ENCODE assay signal across 28 mouse cellular contexts in the genomic region with DNA sequence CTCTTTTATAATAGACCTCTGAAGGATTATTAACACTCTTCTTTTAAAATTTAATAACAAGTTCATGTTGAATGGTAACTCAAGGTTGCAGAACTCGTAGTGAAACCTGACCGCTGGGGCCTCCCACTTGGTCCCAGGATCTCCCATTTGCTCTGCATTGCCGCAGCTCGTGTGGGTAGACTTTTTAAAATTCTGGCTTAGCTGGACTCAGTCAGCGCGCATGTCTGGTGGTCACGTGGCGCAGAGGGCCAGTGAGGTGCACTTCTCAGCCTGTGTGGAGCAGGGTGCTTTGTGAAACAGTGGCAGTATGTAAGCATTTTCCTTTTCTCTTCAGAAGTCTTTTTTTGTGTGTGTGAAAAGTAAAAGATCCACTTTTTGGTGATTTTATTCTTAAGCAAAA. TPM values are rescaled to one million over a fixed set of nuclear protein-coding genes. Genes with fewer than 3 reads are reported as not detected.
A peak's percentile ranks its signal among the peaks of the same experiment; 100 is the strongest.
DNase-seq lines count a peak whose midpoint lies in the region; ATAC-seq and TF ChIP-seq lines count a peak whose summit lies in the region.
"Had no signal": no experiment of that assay in that cellular context is flagged by ENCODE, and none has a peak within 500 bp of the region (broad histone marks: within the 10 kb centered on the region; RNA-seq: fewer than 3 reads in every experiment).

No protein-coding gene starts in this region.

- no peaks in the 10 kb centered on the region for H3K9me3 ChIP-seq in kidney, embryonic 14.5 days (ENCODE audit: control insufficient read depth, low read length)
- H3K9me3 ChIP-seq in intestine, postnatal 0 days (ENCODE audit: control insufficient read depth), result no peaks in the 10 kb centered on the region
- 0 out of 2 replicates have a peak, but pooled peaks cover 4% of the 10 kb centered on the region for H3K9me3 ChIP-seq in forebrain, embryonic 10.5 days
- H3K9me3 ChIP-seq: embryonic facial prominence, embryonic 12.5 days; hindbrain, embryonic 10.5 days; hindbrain, embryonic 15.5 days; liver, embryonic 15.5 days; lung, embryonic 15.5 days; neural tube, embryonic 13.5 days had no signal

- no peak overlapping the region for H3K9ac ChIP-seq in kidney, embryonic 14.5 days (ENCODE audit: low read depth, low read length)
- H3K9ac ChIP-seq in intestine, postnatal 0 days (ENCODE audit: low read depth, low read length), result no peak overlapping the region
- H3K9ac ChIP-seq: embryonic facial prominence, embryonic 12.5 days; hindbrain, embryonic 15.5 days; liver, embryonic 15.5 days; lung, embryonic 15.5 days; midbrain, embryonic 12.5 days; neural tube, embryonic 13.5 days had no signal

- H3K27me3 ChIP-seq in kidney, embryonic 14.5 days (ENCODE audit: control insufficient read depth, insufficient read depth, low read length), result no peaks in the 10 kb centered on the region
- H3K27me3 ChIP-seq in intestine, postnatal 0 days (replicated peaks; ENCODE audit: control insufficient read depth, insufficient read depth, low read length), result no peaks in the 10 kb centered on the region
- no peaks in the 10 kb centered on the region for H3K27me3 ChIP-seq in forebrain, embryonic 10.5 days (ENCODE audit: poor library complexity, severe bottlenecking)
- H3K27me3 ChIP-seq: embryonic facial prominence, embryonic 12.5 days; hindbrain, embryonic 15.5 days; liver, embryonic 15.5 days; lung, embryonic 15.5 days; megakaryocyte, embryonic 14.5 days; midbrain, embryonic 12.5 days; neural tube, embryonic 13.5 days; Patski had no signal

- no peak overlapping the region for H3K27ac ChIP-seq in kidney, embryonic 14.5 days (ENCODE audit: low read depth, low read length)
- peak overlapping the region; percentile 60; the same call in 1 of the 2 replicates for H3K27ac ChIP-seq in intestine, postnatal 0 days (ENCODE audit: low read depth, low read length)
- no peak overlapping the region for H3K27ac ChIP-seq in forebrain, embryonic 10.5 days
- H3K27ac ChIP-seq: embryonic facial prominence, embryonic 12.5 days; hindbrain, embryonic 10.5 days; hindbrain, embryonic 15.5 days; liver, embryonic 15.5 days; lung, embryonic 15.5 days; midbrain, embryonic 12.5 days; neural tube, embryonic 13.5 days; stomach, postnatal 0 days had no signal

- WGBS in kidney, embryonic 14.5 days, result 92% methylated on average over 8 of the region's 8 CpGs
- 87% methylated on average over 8 of the region's 8 CpGs for WGBS in intestine, postnatal 0 days
- WGBS in forebrain, embryonic 10.5 days, result 92% methylated on average over 8 of the region's 8 CpGs

- DNase-seq in kidney, adult 11 months, result peak; percentile 73
- DNase-seq in kidney, adult 9 months, result peak; percentile 86
- peak; percentile 53 for DNase-seq in kidney, postnatal 14 days
- DNase-seq in right cerebral cortex, postnatal 10 days (ENCODE audit: low spot score in 2 of 2), result no peak
- no peak for DNase-seq in adrenal gland, adult 18-20 months (ENCODE audit: low spot score in 2 of 2)
- no peak for DNase-seq in forebrain, embryonic 10.5 days (ENCODE audit: extremely low spot score, low spot score)
- DNase-seq: adrenal gland, postnatal 25 days; cerebellum, adult 11-12 months; cerebellum, adult 9-11 months; embryo, embryonic 11 days; heart, postnatal 14 days; layer of hippocampus, postnatal 36 days; left cerebral cortex, postnatal 4 days; thymus, adult 18-20 months; thymus, postnatal 25 days had no signal

- H3K4me3 ChIP-seq in kidney, embryonic 14.5 days (ENCODE audit: low read length), result no peak overlapping the region
- H3K4me3 ChIP-seq in intestine, postnatal 0 days (ENCODE audit: low read depth, low read length), result no peak overlapping the region
- H3K4me3 ChIP-seq in forebrain, embryonic 10.5 days, result no peak overlapping the region
- H3K4me3 ChIP-seq: embryonic facial prominence, embryonic 12.5 days; hindbrain, embryonic 10.5 days; hindbrain, embryonic 15.5 days; liver, embryonic 15.5 days; lung, embryonic 15.5 days; megakaryocyte, embryonic 14.5 days; midbrain, embryonic 12.5 days; neural tube, embryonic 13.5 days had no signal

- H3K4me2 ChIP-seq in kidney, embryonic 14.5 days (replicated peaks; ENCODE audit: low read depth, low read length), result no peak overlapping the region
- no peak overlapping the region for H3K4me2 ChIP-seq in intestine, postnatal 0 days (replicated peaks; ENCODE audit: low read depth)
- H3K4me2 ChIP-seq: embryonic facial prominence, embryonic 12.5 days; hindbrain, embryonic 15.5 days; liver, embryonic 15.5 days; lung, embryonic 15.5 days; midbrain, embryonic 12.5 days; neural tube, embryonic 13.5 days had no signal

- TF ChIP-seq CTCF in intestine, postnatal 0 days (IDR thresholded peaks at IDR 0.05; ENCODE audit: low read depth), result no peak

- peaks cover 17% of the 10 kb centered on the region for H3K36me3 ChIP-seq in kidney, embryonic 14.5 days (ENCODE audit: control insufficient read depth, insufficient read depth, low read length)
- H3K36me3 ChIP-seq in intestine, postnatal 0 days (ENCODE audit: control insufficient read depth, insufficient read depth), result peaks cover 11% of the 10 kb centered on the region; the same call in 1 of the 2 replicates
- H3K36me3 ChIP-seq in forebrain, embryonic 10.5 days (replicated peaks), result peaks cover 69% of the 10 kb centered on the region

- H3K4me1 ChIP-seq in kidney, embryonic 14.5 days (ENCODE audit: control insufficient read depth, insufficient read depth, low read length), result no peaks in the 10 kb centered on the region
- no peaks in the 10 kb centered on the region for H3K4me1 ChIP-seq in intestine, postnatal 0 days (replicated peaks; ENCODE audit: control insufficient read depth, insufficient read depth, low read length)
- no peaks in the 10 kb centered on the region for H3K4me1 ChIP-seq in forebrain, embryonic 10.5 days
- H3K4me1 ChIP-seq: embryonic facial prominence, embryonic 12.5 days; hindbrain, embryonic 10.5 days; hindbrain, embryonic 15.5 days; liver, embryonic 15.5 days; lung, embryonic 15.5 days; midbrain, embryonic 12.5 days; neural tube, embryonic 13.5 days had no signal

- ATAC-seq in kidney, embryonic 14.5 days (ENCODE audit: low FRiP score, low TSS enrichment), result no peak
- no peak for ATAC-seq in intestine, postnatal 0 days
- ATAC-seq: forebrain, embryonic 16.5 days; Patski had no signal

RNA-seq across cellular contexts. Expression of a gene that starts 6.7 kb away (rescaled TPM):
- polyA plus RNA-seq in kidney, embryonic 14.5 days (2014; fragmentation: Nextera tagmentation; extraction: Ambion mirVana), result 8.9 and 12.9 TPM in 2 replicates
- 8.1 and 8.3 TPM in 2 replicates for polyA plus RNA-seq in intestine, postnatal 0 days (2015; fragmentation: Nextera tagmentation; extraction: Ambion mirVana)
- total RNA-seq in adrenal gland, adult 18-20 months (2021), result 1 to 10 TPM; 5.3 to 8.2 TPM
- polyA plus RNA-seq in forebrain, embryonic 10.5 days (2016; fragmentation: Nextera tagmentation; extraction: Ambion mirVana), result 4.5 and 6.1 TPM in 2 replicates

RNA-seq across cellular contexts. Expression of a gene that starts 38.5 kb away (rescaled TPM):
- polyA plus RNA-seq in kidney, embryonic 14.5 days (2014; fragmentation: Nextera tagmentation; extraction: Ambion mirVana), result 14.7 and 25.8 TPM in 2 replicates
- polyA plus RNA-seq in intestine, postnatal 0 days (2015; fragmentation: Nextera tagmentation; extraction: Ambion mirVana), result 31.1 TPM in 2 replicates
- total RNA-seq in adrenal gland, adult 18-20 months (2021), result 1 to 10 TPM; 6.4 to 6.6 TPM
- 39.0 and 41.5 TPM in 2 replicates for polyA plus RNA-seq in forebrain, embryonic 10.5 days (2016; fragmentation: Nextera tagmentation; extraction: Ambion mirVana)

RNA-seq across cellular contexts. Expression of a gene that starts 56.6 kb away (rescaled TPM):
- polyA plus RNA-seq in kidney, embryonic 14.5 days (2014; fragmentation: Nextera tagmentation; extraction: Ambion mirVana), result 6.0 and 6.8 TPM in 2 replicates
- polyA plus RNA-seq in intestine, postnatal 0 days (2015; fragmentation: Nextera tagmentation; extraction: Ambion mirVana), result 1.3 and 1.9 TPM in 2 replicates
- total RNA-seq in adrenal gland, adult 18-20 months (2021), result 1 to 10 TPM; 2.7 to 3.3 TPM
- polyA plus RNA-seq in forebrain, embryonic 10.5 days (2016; fragmentation: Nextera tagmentation; extraction: Ambion mirVana), result 5.2 and 5.6 TPM in 2 replicates

RNA-seq across cellular contexts. Expression of a gene that starts 56.7 kb away (rescaled TPM):
- 1,038 and 1,404 TPM in 2 replicates for polyA plus RNA-seq in kidney, embryonic 14.5 days (2014; fragmentation: Nextera tagmentation; extraction: Ambion mirVana)
- polyA plus RNA-seq in intestine, postnatal 0 days (2015; fragmentation: Nextera tagmentation; extraction: Ambion mirVana), result 1,062 and 1,144 TPM in 2 replicates
- 100 to 1,000 TPM; 264 to 272 TPM for total RNA-seq in adrenal gland, adult 18-20 months (2021)
- polyA plus RNA-seq in forebrain, embryonic 10.5 days (2016; fragmentation: Nextera tagmentation; extraction: Ambion mirVana), result 1,224 and 1,240 TPM in 2 replicates

Comparison
In these comparisons a context has a peak if more than half of its experiments do, and no peak if none do; other contexts are left out.
1. DNase-seq: peak in kidney, adult 11 months (single experiment), kidney, adult 9 months (single experiment) and kidney, postnatal 14 days (single experiment); none in right cerebral cortex, postnatal 10 days (0 of 2), adrenal gland, adult 18-20 months (0 of 2) and forebrain, embryonic 10.5 days (single experiment).